Mouse (Mus musculus) CH12.LX (cell line): ENCODE measurements around the gene Nr1i3. TPM values are rescaled to one million over a fixed set of nuclear protein-coding genes. Genes with fewer than 3 reads are reported as not detected.

Experiments
- DNase-seq: peaks from one replicate; pipeline ENCODE4 v3.0.0-alpha.2; 2013; ENCODE audit errors: extremely low read depth
- H3K27ac ChIP-seq: 2 replicates; pipeline ENCODE4 v1.5.1; 2012; ENCODE audit warnings: low read depth, mild to moderate bottlenecking, control low read depth, moderate library complexity; ENCODE audit not compliant: insufficient read depth
- H3K27me3 ChIP-seq: replicated peaks from 2 replicates; pipeline ENCODE3; 2012; ENCODE audit warnings: inconsistent platforms
- H3K36me3 ChIP-seq, 2 experiments: replicated peaks in 1 of 2; 2 replicates each; pipeline versions ENCODE3 to v1.6.1; 2012; ENCODE audit warnings: inconsistent platforms in 1 of 2, low read length in 1 of 2, mild to moderate bottlenecking in 1 of 2, mixed read lengths in 1 of 2, moderate library complexity in 1 of 2; ENCODE audit not compliant: control insufficient read depth in 1 of 2, insufficient read depth in 1 of 2
- H3K4me1 ChIP-seq, 2 experiments: 2 replicates each; pipeline ENCODE4 v1.6.1; 2012; ENCODE audit warnings: inconsistent platforms in 1 of 2, moderate library complexity in 1 of 2; ENCODE audit not compliant: insufficient read depth in 2 of 2, control insufficient read depth in 1 of 2
- H3K4me2 ChIP-seq: 2 replicates; pipeline ENCODE4 v1.6.1; 2012; ENCODE audit warnings: low read depth, mild to moderate bottlenecking, control low read depth; ENCODE audit not compliant: poor library complexity, insufficient read depth, severe bottlenecking
- H3K4me3 ChIP-seq, 3 experiments: fragments of 150-350 bp in 1 of 3; sonication (generic) in 1 of 3; replicated peaks in 1 of 3; 2 replicates each; pipeline versions ENCODE3 to v1.5.1; 2011 to 2012; ENCODE audit warnings: low read depth in 2 of 3, low read length in 2 of 3, mild to moderate bottlenecking in 2 of 3, moderate library complexity in 2 of 3, control low read depth in 1 of 3, improper control_type of control experiment in 1 of 3, inconsistent platforms in 1 of 3, mixed read lengths in 1 of 3; ENCODE audit not compliant: poor library complexity in 1 of 3
- H3K79me2 ChIP-seq: replicated peaks from 2 replicates; pipeline ENCODE4 v1.6.1; 2012; ENCODE audit warnings: mild to moderate bottlenecking, moderate library complexity; ENCODE audit not compliant: control insufficient read depth, poor library complexity, insufficient read depth, severe bottlenecking; ENCODE audit errors: extremely low read depth
- H3K9ac ChIP-seq: 2 replicates; pipeline ENCODE4 v1.6.1; 2012; ENCODE audit warnings: low read depth, mild to moderate bottlenecking, control low read depth, moderate library complexity; ENCODE audit not compliant: insufficient read depth
- H3K9me3 ChIP-seq: replicated peaks from 2 replicates; pipeline ENCODE3; 2012; ENCODE audit warnings: low read length, inconsistent platforms, mixed read lengths
- BHLHE40 ChIP-seq: IDR thresholded peaks from 2 replicates; pipeline ENCODE4 v1.6.1; 2011; ENCODE audit warnings: mild to moderate bottlenecking, low read depth, low read length, improper control_type of control experiment
- CHD2 ChIP-seq: IDR thresholded peaks from 2 replicates; pipeline ENCODE4 v1.6.1; 2011; ENCODE audit warnings: low read length, improper control_type of control experiment
- CTCF ChIP-seq, 2 experiments: IDR thresholded peaks in 1 of 2; conservative IDR thresholded peaks in 1 of 2; 2 replicates each; pipeline ENCODE4 v1.5.1; 2011 to 2012; ENCODE audit warnings: low read depth in 2 of 2, low read length in 2 of 2, improper control_type of control experiment in 1 of 2, inconsistent platforms in 1 of 2, mild to moderate bottlenecking in 1 of 2, moderate library complexity in 1 of 2
- E2F4 ChIP-seq: IDR thresholded peaks from 2 replicates; pipeline ENCODE4 v1.6.1; 2011; ENCODE audit warnings: low read depth, low read length, improper control_type of control experiment; ENCODE audit not compliant: insufficient replicate concordance
- ELF1 ChIP-seq: IDR thresholded peaks from 2 replicates; pipeline ENCODE4 v1.6.1; 2014; ENCODE audit warnings: low read depth, mild to moderate bottlenecking, inconsistent platforms, low read length, improper control_type of control experiment
- EP300 ChIP-seq: IDR thresholded peaks from 2 replicates; pipeline ENCODE4 v1.6.1; 2011; ENCODE audit warnings: low read length, improper control_type of control experiment
- ETS1 ChIP-seq: conservative IDR thresholded peaks from 2 replicates; pipeline ENCODE4 v1.6.1; 2012; ENCODE audit warnings: low read depth, mild to moderate bottlenecking, inconsistent platforms, low read length, improper control_type of control experiment, moderate library complexity
- GABPA ChIP-seq: IDR thresholded peaks from 2 replicates; pipeline ENCODE4 v1.6.1; 2012; ENCODE audit warnings: low read depth, low read length, improper control_type of control experiment, inconsistent platforms; ENCODE audit not compliant: insufficient replicate concordance
- HCFC1 ChIP-seq: IDR thresholded peaks from 2 replicates; pipeline ENCODE4 v1.6.1; 2012; ENCODE audit warnings: low read depth, mild to moderate bottlenecking, inconsistent platforms, low read length, improper control_type of control experiment
- JUN ChIP-seq: IDR thresholded peaks from 2 replicates; pipeline ENCODE4 v1.6.1; 2011; ENCODE audit warnings: low read depth, mild to moderate bottlenecking, low read length, improper control_type of control experiment, moderate library complexity; ENCODE audit not compliant: insufficient read depth
- JUND ChIP-seq: conservative IDR thresholded peaks from 2 replicates; pipeline ENCODE4 v1.6.1; 2011; ENCODE audit warnings: low read depth, low read length, improper control_type of control experiment
- KAT2A ChIP-seq: IDR thresholded peaks from 2 replicates; pipeline ENCODE4 v1.6.1; 2012; ENCODE audit warnings: low read length, improper control_type of control experiment, inconsistent platforms; ENCODE audit not compliant: insufficient replicate concordance
- MAFK ChIP-seq: IDR thresholded peaks from 2 replicates; pipeline ENCODE4 v1.6.1; 2011; ENCODE audit warnings: low read length, improper control_type of control experiment; ENCODE audit not compliant: insufficient replicate concordance
- MAX ChIP-seq: IDR thresholded peaks from 2 replicates; pipeline ENCODE4 v1.6.1; 2011; ENCODE audit warnings: low read length, improper control_type of control experiment
- MAZ ChIP-seq: IDR thresholded peaks from 2 replicates; pipeline ENCODE4 v1.6.1; 2012; ENCODE audit warnings: low read depth, mild to moderate bottlenecking, inconsistent platforms, low read length, improper control_type of control experiment, moderate library complexity
- NELFE ChIP-seq: IDR thresholded peaks from 2 replicates; pipeline ENCODE4 v1.6.1; 2011; ENCODE audit warnings: low read depth, low read length, improper control_type of control experiment
- RCOR1 ChIP-seq: conservative IDR thresholded peaks from 2 replicates; pipeline ENCODE4 v1.6.1; 2012; ENCODE audit warnings: low read depth, mild to moderate bottlenecking, inconsistent platforms, low read length, improper control_type of control experiment
- SIN3A ChIP-seq: IDR thresholded peaks from 2 replicates; pipeline ENCODE4 v1.6.1; 2012; ENCODE audit warnings: low read length, improper control_type of control experiment, inconsistent platforms
- SMC3 ChIP-seq: IDR thresholded peaks from 2 replicates; pipeline ENCODE4 v1.6.1; 2011; ENCODE audit warnings: low read depth, low read length, improper control_type of control experiment
- TCF12 ChIP-seq: IDR thresholded peaks from 2 replicates; pipeline ENCODE4 v1.6.1; 2014; ENCODE audit warnings: low read depth, mild to moderate bottlenecking, inconsistent platforms, low read length, improper control_type of control experiment
- UBTF ChIP-seq: IDR thresholded peaks from 2 replicates; pipeline ENCODE4 v1.6.1; 2012; ENCODE audit warnings: low read depth, mild to moderate bottlenecking, inconsistent platforms, low read length, improper control_type of control experiment, moderate library complexity
- USF1 ChIP-seq: IDR thresholded peaks from 2 replicates; pipeline ENCODE4 v1.6.1; 2014; ENCODE audit warnings: low read depth, mild to moderate bottlenecking, inconsistent platforms, low read length, improper control_type of control experiment
- USF2 ChIP-seq: conservative IDR thresholded peaks from 2 replicates; pipeline ENCODE4 v1.6.1; 2011; ENCODE audit warnings: low read depth, low read length, improper control_type of control experiment
- ZC3H11A ChIP-seq: IDR thresholded peaks from 2 replicates; pipeline ENCODE4 v1.6.1; 2012; ENCODE audit warnings: low read depth, mild to moderate bottlenecking, inconsistent platforms, low read length, improper control_type of control experiment
- ZKSCAN1 ChIP-seq: IDR thresholded peaks from 2 replicates; pipeline ENCODE4 v1.6.1; 2012; ENCODE audit warnings: low read depth, inconsistent platforms, low read length, improper control_type of control experiment, borderline replicate concordance
- ZMIZ1 ChIP-seq: IDR thresholded peaks from 2 replicates; pipeline ENCODE4 v1.6.1; 2012; ENCODE audit warnings: low read depth, mild to moderate bottlenecking, inconsistent platforms, low read length, improper control_type of control experiment
- dilution Hi-C: fragments of 300-500 bp; cut with MboI; formaldehyde crosslinking; loops from 2 replicates; pipeline ENCODE4 v1.14.3; 2020; ENCODE audit warnings: low sequenced_read_pairs; ENCODE audit not compliant: extremely low pct_unique_long_range_greater_than_20kb, extremely low pct_ligation_motif_present
- in situ Hi-C: fragments of 300-500 bp; cut with MboI; formaldehyde crosslinking; loops from 3 replicates; pipeline ENCODE4 v1.14.3; 2019; ENCODE audit warnings: low sequenced_read_pairs, low pct_ligation_motif_present, low pct_unique_long_range_greater_than_20kb, mixed read lengths
- polyA plus RNA-seq: library from polyadenylated mRNA; unstranded; fragments of >175 nt; gene quantifications from 2 replicates; pipeline ENCODE4 v1.2.1, GENCODE M21; 2012; ENCODE audit warnings: low read depth; ENCODE audit not compliant: insufficient read length
- total RNA-seq, 2 experiments: library from RNA; depleted of rRNA; stranded (reverse); fragments of 300-350 nt in 1 of 2; fragments of >200 nt in 1 of 2; gene quantifications; 2 replicates each; pipeline ENCODE4 v1.2.3; 2012 to 2014

The Nr1i3 gene
- total and polyA plus RNA-seq, 3 experiments: 0.23 to 1.2 TPM; not detected in 1

DNA sequence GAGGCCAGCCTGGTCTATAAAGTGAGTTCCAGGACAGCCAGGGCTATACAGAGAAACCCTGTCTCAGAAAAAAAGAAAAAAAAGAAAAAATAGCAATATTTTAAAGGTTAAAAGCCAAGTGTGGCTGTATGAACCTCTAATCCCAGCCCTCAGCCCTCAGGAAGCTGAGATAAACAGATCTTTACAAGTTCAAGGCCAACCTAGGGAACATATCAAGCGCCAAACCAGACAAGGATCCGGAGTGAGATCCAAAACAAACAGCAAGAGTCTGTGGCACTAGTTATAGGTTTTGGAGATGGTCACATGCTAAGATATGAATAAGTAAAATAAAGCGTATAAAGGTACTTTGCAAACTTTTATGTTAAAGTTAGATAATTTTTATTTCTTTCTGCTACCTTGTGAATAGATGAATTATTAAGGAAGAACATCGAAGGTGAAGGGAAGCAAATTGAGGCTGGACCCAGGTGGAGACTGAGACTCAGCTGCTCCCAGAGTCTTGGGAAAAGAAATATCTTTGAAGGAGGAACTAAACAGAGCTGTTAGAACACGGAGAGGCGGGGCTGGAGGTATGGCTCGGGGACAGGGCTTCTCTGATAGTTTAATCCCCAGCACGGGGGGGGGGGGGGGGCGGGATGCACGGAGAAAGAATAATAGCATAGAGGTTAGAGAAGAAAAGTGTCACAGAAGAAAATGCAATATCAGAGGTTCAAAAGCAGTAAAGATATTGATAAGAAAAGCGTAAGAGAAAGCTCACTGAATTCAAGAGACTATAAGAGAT, 10.1 kb upstream of the Nr1i3 start:
- in situ Hi-C loops: no loop called here
- no peak overlapping the region for H3K27ac ChIP-seq
- no peak overlapping the region for H3K4me3 ChIP-seq
- H3K9ac ChIP-seq: no peak overlapping the region
- no peak for TF ChIP-seq GABPA
- no peak for TF ChIP-seq USF1
- no peak for TF ChIP-seq EP300
- no peak for TF ChIP-seq ETS1
- TF ChIP-seq BHLHE40: no peak
- TF ChIP-seq TCF12: no peak
- TF ChIP-seq UBTF: no peak
- TF ChIP-seq CTCF (conservative IDR thresholded peaks at IDR 0.05 in 1 of 2, IDR thresholded peaks at IDR 0.05 in 1 of 2; ENCODE audit: low read depth in 2 of 2, low read length in 2 of 2): no peak
- no peak for TF ChIP-seq ZC3H11A
- TF ChIP-seq ELF1: no peak
- no peak for TF ChIP-seq ZMIZ1
- no peak for TF ChIP-seq E2F4
- dilution Hi-C loops: no loop called here
- H3K9me3 ChIP-seq: peaks cover 5% of the 10 kb centered on the region
- H3K79me2 ChIP-seq: no peaks in the 10 kb centered on the region
- no peaks in the 10 kb centered on the region for H3K36me3 ChIP-seq
- DNase-seq: no peak
- H3K4me2 ChIP-seq: no peak overlapping the region
- H3K4me1 ChIP-seq: no peaks in the 10 kb centered on the region
- H3K27me3 ChIP-seq: peaks cover 32% of the 10 kb centered on the region

DNA sequence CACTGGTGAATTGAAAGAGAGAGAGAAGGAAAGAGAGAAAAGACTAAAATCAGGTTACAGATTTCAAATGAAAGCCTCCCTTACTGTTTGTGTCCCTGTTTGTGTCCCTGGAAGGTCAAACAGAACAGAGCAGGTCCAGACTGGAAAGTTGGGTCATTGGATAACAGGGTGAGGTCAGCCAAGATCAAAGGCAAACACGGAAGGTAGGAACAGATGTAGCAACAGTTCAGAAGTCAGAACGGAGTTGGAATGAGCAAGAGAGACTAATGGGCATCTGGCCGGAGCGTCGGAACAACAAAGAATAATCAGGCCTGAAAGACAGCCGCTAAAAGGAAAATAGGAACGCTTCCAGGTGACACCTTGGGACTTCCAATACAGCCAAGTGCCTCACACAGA, 9.5 kb upstream of the Nr1i3 start:
- H3K27ac ChIP-seq: no peak overlapping the region
- in situ Hi-C loops (no loop called here), dilution Hi-C loops (no loop called here)
- H3K4me3 ChIP-seq: no peak overlapping the region
- H3K4me2 ChIP-seq: no peak overlapping the region
- no peaks in the 10 kb centered on the region for H3K4me1 ChIP-seq
- H3K36me3 ChIP-seq: no peaks in the 10 kb centered on the region
- H3K79me2 ChIP-seq: no peaks in the 10 kb centered on the region
- peaks cover 33% of the 10 kb centered on the region for H3K27me3 ChIP-seq
- peaks cover 5% of the 10 kb centered on the region for H3K9me3 ChIP-seq
- no peak for DNase-seq
- H3K9ac ChIP-seq: no peak overlapping the region
- TF ChIP-seq MAFK (no peak), ETS1 (no peak), UBTF (no peak), USF1 (no peak), RCOR1 (no peak), HCFC1 (no peak), NELFE (no peak), SMC3 (no peak), E2F4 (no peak), MAX (no peak), KAT2A (no peak), SIN3A (no peak), CTCF (conservative IDR thresholded peaks at IDR 0.05 in 1 of 2, IDR thresholded peaks at IDR 0.05 in 1 of 2; ENCODE audit: low read depth in 2 of 2, low read length in 2 of 2) (no peak), ZKSCAN1 (no peak), JUND (no peak), USF2 (no peak), JUN (no peak), MAZ (no peak), CHD2 (no peak)
